8 mouse cellular contexts compared by ENCODE assay signal in genomic region chr5:142819385-142820275, GRCm38 (mm10). TPM values are rescaled to one million over a fixed set of nuclear protein-coding genes. Genes with fewer than 3 reads are reported as not detected.
DNase-seq lines count a peak whose midpoint lies in the region; ATAC-seq lines count a peak whose summit lies in the region.

No protein-coding gene starts in this region.

- ATAC-seq in CD4-positive, CD25-positive, alpha-beta regulatory T cell, adult 4 months = no peak

- H3K4me3 ChIP-seq in macrophage (ENCODE audit: inconsistent target) = peak overlapping the region; percentile 85

- no peaks in the 10 kb centered on the region for H3K36me3 ChIP-seq in macrophage (ENCODE audit: inconsistent target)

- peaks cover 46% of the 10 kb centered on the region for H3K79me2 ChIP-seq in macrophage (ENCODE audit: inconsistent target)

- DNase-seq in CD4-positive, CD25-positive, alpha-beta regulatory T cell, adult 2 months (ENCODE audit: low read depth, low spot score) = peak; percentile 5
- DNase-seq in cerebellum, postnatal 25 days = peak; percentile 82 to 85
- peak; percentile 62 for DNase-seq in gastrocnemius, postnatal 10 days
- peak; percentile 32 for DNase-seq in induced T-regulatory cell, adult 2 months (ENCODE audit: low read depth)
- DNase-seq in left cerebral cortex, postnatal 10 days (ENCODE audit: extremely low spot score in 1 of 2, low spot score in 2 of 2) = peak; percentile 86 to 89
- peak; percentile 73 for DNase-seq in right cerebral cortex, postnatal 4 days

- H3K27ac ChIP-seq in macrophage = peak overlapping the region; percentile 100

- WGBS in macrophage (ENCODE audit: missing documents) = under 1% methylated on average over 34 of the region's 36 CpGs

- intact Hi-C loops in left cerebral cortex, postnatal 10 days (cut with DNase I) = loop anchor here (5.0 kb wide), 2 partner anchors 38 to 88 kb away; partner anchors contain the start of gene Actb

RNA-seq across cellular contexts. Expression of gene Tnrc18, which starts 2.2 kb away (rescaled TPM):
- 1 to 10 TPM; 2.8 to 3.7 TPM for polyA plus RNA-seq in CD4-positive, CD25-positive, alpha-beta regulatory T cell, adult 4 months (2017; shearing (Covaris generic))
- 10 to 100 TPM; 44.8 to 64.7 TPM for total RNA-seq in gastrocnemius, postnatal 10 days (2021)
- 100 to 1,000 TPM; 166 to 177 TPM for total RNA-seq in left cerebral cortex, postnatal 10 days (2021)
- 100 to 1,000 TPM in 22 of 26 experiments, 10 to 100 TPM in 4; 39.2 to 447 (median 241) TPM for total RNA-seq in macrophage (2018; cell fraction: chromatin; rRNA removed)
- 10 to 100 TPM; 20.2 to 98.3 (median 69.9) TPM for total RNA-seq in macrophage (2018; cell fraction: cytosol; rRNA removed)
- total RNA-seq in macrophage (2018; cell fraction: nucleus; rRNA removed) = 100 to 1,000 TPM in 23 of 26 experiments, 10 to 100 TPM in 3; 54.6 to 280 (median 200) TPM
- polyA plus RNA-seq in macrophage (2018) = 25.5 to 27.5 TPM (median 26.9 TPM) in 3 replicates

Comparison
In these comparisons a context has a peak if more than half of its experiments do, and no peak if none do; other contexts are left out.
1. DNase-seq: peak in every context shown above with its lines; median percentile 88 in left cerebral cortex, postnatal 10 days; 84 in cerebellum, postnatal 25 days; 73 in right cerebral cortex, postnatal 4 days; 62 in gastrocnemius, postnatal 10 days; 32 in induced T-regulatory cell, adult 2 months; 5 in CD4-positive, CD25-positive, alpha-beta regulatory T cell, adult 2 months.